ENCODE assay signal across 28 mouse cellular contexts in genomic region chr12:85574806-85575495, GRCm38 (mm10). TPM values are rescaled to one million over a fixed set of nuclear protein-coding genes. Genes with fewer than 3 reads are reported as not detected.
DNase-seq lines count a peak whose midpoint lies in the region; ATAC-seq and TF ChIP-seq lines count a peak whose summit lies in the region.
"Had no signal": no experiment of that assay in that cellular context is flagged by ENCODE, and none has a peak within 500 bp of the region (broad histone marks: within the 10 kb centered on the region; RNA-seq: fewer than 3 reads in every experiment).

No protein-coding gene starts in this region.

- H3K27ac ChIP-seq in liver, postnatal 0 days (ENCODE audit: low read depth) = peak overlapping the region; percentile 12; the same call in 1 of the 2 replicates
- no peak overlapping the region for H3K27ac ChIP-seq in liver, embryonic 11.5 days (ENCODE audit: low read depth, low read length)
- no peak overlapping the region for H3K27ac ChIP-seq in hindbrain, embryonic 14.5 days
- H3K27ac ChIP-seq: embryonic facial prominence, embryonic 13.5 days; forebrain, embryonic 12.5 days; hindbrain, embryonic 12.5 days; layer of hippocampus, adult 2 months; limb, embryonic 10.5 days; neural tube, embryonic 15.5 days had no signal

- H3K36me3 ChIP-seq in liver, postnatal 0 days (replicated peaks; ENCODE audit: insufficient read depth, low read length) = no peaks in the 10 kb centered on the region
- no peaks in the 10 kb centered on the region for H3K36me3 ChIP-seq in liver, embryonic 11.5 days (ENCODE audit: control insufficient read depth, insufficient read depth, low read length)
- no peaks in the 10 kb centered on the region for H3K36me3 ChIP-seq in hindbrain, embryonic 14.5 days (replicated peaks; ENCODE audit: control insufficient read depth, insufficient read depth)
- H3K36me3 ChIP-seq: embryonic facial prominence, embryonic 13.5 days; forebrain, embryonic 12.5 days; G1E; hindbrain, embryonic 12.5 days; limb, embryonic 10.5 days; neural tube, embryonic 15.5 days had no signal

- H3K4me1 ChIP-seq in liver, postnatal 0 days (ENCODE audit: insufficient read depth) = peaks cover 22% of the 10 kb centered on the region; the same call in 1 of the 2 replicates
- no peaks in the 10 kb centered on the region for H3K4me1 ChIP-seq in liver, embryonic 11.5 days (replicated peaks; ENCODE audit: control insufficient read depth, insufficient read depth, low read length)
- H3K4me1 ChIP-seq in hindbrain, embryonic 14.5 days (replicated peaks; ENCODE audit: control insufficient read depth, insufficient read depth, low read length) = no peaks in the 10 kb centered on the region

- no peak overlapping the region for H3K4me3 ChIP-seq in liver, postnatal 0 days (ENCODE audit: low read depth, low read length)
- H3K4me3 ChIP-seq in liver, embryonic 11.5 days (ENCODE audit: low read depth, low read length) = no peak overlapping the region
- H3K4me3 ChIP-seq in hindbrain, embryonic 14.5 days (replicated peaks; ENCODE audit: low read length) = no peak overlapping the region
- H3K4me3 ChIP-seq: embryonic facial prominence, embryonic 13.5 days; erythroblast, embryonic 14.5 days; forebrain, embryonic 12.5 days; hindbrain, embryonic 12.5 days; layer of hippocampus, adult 2 months; limb, embryonic 10.5 days; neural tube, embryonic 15.5 days had no signal

- WGBS in liver, postnatal 0 days (ENCODE audit: insufficient replicate concordance) = 37% methylated on average over 6 of the region's 6 CpGs
- 34% methylated on average over 6 of the region's 6 CpGs for WGBS in liver, embryonic 11.5 days
- WGBS in hindbrain, embryonic 14.5 days = 90% methylated on average over 6 of the region's 6 CpGs

- no peak for TF ChIP-seq EP300 in liver, postnatal 0 days (IDR thresholded peaks at IDR 0.05; ENCODE audit: low read depth)

- no peaks in the 10 kb centered on the region for H3K27me3 ChIP-seq in liver, postnatal 0 days (ENCODE audit: insufficient read depth, low read length)
- no peaks in the 10 kb centered on the region for H3K27me3 ChIP-seq in liver, embryonic 11.5 days (replicated peaks; ENCODE audit: control insufficient read depth, insufficient read depth, low read length)
- no peaks in the 10 kb centered on the region for H3K27me3 ChIP-seq in hindbrain, embryonic 14.5 days (ENCODE audit: control insufficient read depth, insufficient read depth, low read length)
- H3K27me3 ChIP-seq: CH12.LX; embryonic facial prominence, embryonic 13.5 days; forebrain, embryonic 12.5 days; hindbrain, embryonic 12.5 days; neural tube, embryonic 15.5 days had no signal

- ATAC-seq in liver, postnatal 0 days = no peak
- no peak for ATAC-seq in liver, embryonic 11.5 days (replicated peaks; ENCODE audit: low FRiP score)
- peak; percentile 47; the same call in 1 of the 2 replicates for ATAC-seq in common myeloid progenitor, adult 5-6 weeks (replicated peaks; ENCODE audit: low read depth, poor library complexity, severe bottlenecking)
- ATAC-seq in hindbrain, embryonic 14.5 days (ENCODE audit: low FRiP score) = no peak
- ATAC-seq: inflammation-experienced regulatory T-cells, adult 6 months had no signal

- H3K9me3 ChIP-seq in liver, postnatal 0 days (ENCODE audit: low read length) = no peaks in the 10 kb centered on the region
- no peaks in the 10 kb centered on the region for H3K9me3 ChIP-seq in liver, embryonic 11.5 days (ENCODE audit: control insufficient read depth, low read length)
- H3K9me3 ChIP-seq in hindbrain, embryonic 14.5 days (ENCODE audit: control insufficient read depth, low read length) = no peaks in the 10 kb centered on the region
- H3K9me3 ChIP-seq: embryonic facial prominence, embryonic 13.5 days; forebrain, embryonic 12.5 days; G1E; hindbrain, embryonic 12.5 days; limb, embryonic 10.5 days; neural tube, embryonic 15.5 days had no signal

- no peak for TF ChIP-seq CTCF in liver, postnatal 0 days (IDR thresholded peaks at IDR 0.05; ENCODE audit: low read depth)

- no peak for DNase-seq in liver, postnatal 0 days
- no peak for DNase-seq in liver, embryonic 11.5 days (ENCODE audit: low spot score)
- DNase-seq in 3T3-L1 (ENCODE audit: low read depth, low spot score) = peak; percentile 46
- DNase-seq in lung, postnatal 25 days (ENCODE audit: low spot score) = peak; percentile 49
- no peak for DNase-seq in hindbrain, embryonic 14.5 days (ENCODE audit: low spot score)
- no peak for DNase-seq in kidney, adult 18-20 months
- no peak for DNase-seq in embryo, embryonic 10.5 days (ENCODE audit: low spot score)
- DNase-seq: adrenal gland, postnatal 10 days; B cell, adult 2 months; cerebellum, adult 18-20 months; cerebellum, postnatal 14 days; embryo, embryonic 11 days; heart, postnatal 10 days; kidney, adult 8-10 months; kidney, postnatal 14 days; liver had no signal

- no peak overlapping the region for H3K4me2 ChIP-seq in liver, postnatal 0 days (ENCODE audit: low read depth, low read length)
- no peak overlapping the region for H3K4me2 ChIP-seq in liver, embryonic 11.5 days
- no peak overlapping the region for H3K4me2 ChIP-seq in hindbrain, embryonic 14.5 days (replicated peaks)
- H3K4me2 ChIP-seq: embryonic facial prominence, embryonic 13.5 days; forebrain, embryonic 12.5 days; heart, embryonic 11.5 days; hindbrain, embryonic 12.5 days; neural tube, embryonic 15.5 days had no signal

- no peak overlapping the region for H3K9ac ChIP-seq in liver, postnatal 0 days (replicated peaks)
- H3K9ac ChIP-seq in liver, embryonic 11.5 days (ENCODE audit: low read depth, low read length) = no peak overlapping the region
- H3K9ac ChIP-seq in hindbrain, embryonic 14.5 days = no peak overlapping the region
- H3K9ac ChIP-seq: embryonic facial prominence, embryonic 13.5 days; forebrain, embryonic 12.5 days; hindbrain, embryonic 12.5 days; neural tube, embryonic 15.5 days had no signal

RNA-seq across cellular contexts. Expression of gene Jdp2, which starts 23.9 kb away (rescaled TPM):
- 0.25 and 0.33 TPM in 2 replicates for polyA plus RNA-seq in liver, postnatal 0 days (2015; fragmentation: Nextera tagmentation; extraction: Ambion mirVana)
- polyA plus RNA-seq in liver, embryonic 11.5 days (2014; fragmentation: Nextera tagmentation; extraction: Ambion mirVana) = 0.21 and 0.59 TPM in 2 replicates
- total RNA-seq in common myeloid progenitor, adult 5-6 weeks (2017) = 16.7 and 20.9 TPM in 2 replicates
- 0.83 and 1.3 TPM in 2 replicates for polyA plus RNA-seq in hindbrain, embryonic 14.5 days (2014; fragmentation: Nextera tagmentation; extraction: Ambion mirVana)
- total RNA-seq: G1E had no signal
- polyA plus RNA-seq: G1E; limb, embryonic 10.5 days had no signal

Comparison
In these comparisons a context has a peak if more than half of its experiments do, and no peak if none do; other contexts are left out.
1. DNase-seq: peak in 3T3-L1 (single experiment) and lung, postnatal 25 days (single experiment); none in liver, postnatal 0 days (single experiment), liver, embryonic 11.5 days (single experiment), hindbrain, embryonic 14.5 days (single experiment), kidney, adult 18-20 months (single experiment) and embryo, embryonic 10.5 days (single experiment).